Mouse (Mus musculus) neural tube, embryonic 11.5 days (tissue): ENCODE results near the gene Duox1. TPM values are rescaled to one million over a fixed set of nuclear protein-coding genes. Genes with fewer than 3 reads are reported as not detected.

Experiments used
- ATAC-seq: fragments of 200-750 bp; cut with Nextera tagmentation; 2 replicates; pipeline ENCODE4 v1.8.0; 2017; ENCODE audit warnings: moderate number of reproducible peaks, mild to moderate bottlenecking, moderate TSS enrichment, moderate library complexity; ENCODE audit not compliant: insufficient read depth, low FRiP score, low TSS enrichment
- DNase-seq: peaks from one replicate; pipeline ENCODE4 v3.0.0-alpha.2; 2015; ENCODE audit warnings: low spot score
- H3K27ac ChIP-seq: fragments of 300-500 bp; sonication (generic); 2 replicates; pipeline ENCODE4 v1.5.1; 2014; ENCODE audit warnings: low read depth, mild to moderate bottlenecking, low read length
- H3K27me3 ChIP-seq: fragments of 300-500 bp; sonication (generic); 2 replicates; pipeline ENCODE4 v1.6.1; 2014; ENCODE audit warnings: mild to moderate bottlenecking, low read length, mixed read lengths; ENCODE audit not compliant: control insufficient read depth, insufficient read depth
- H3K36me3 ChIP-seq: fragments of 300-500 bp; sonication (generic); 2 replicates; pipeline ENCODE4 v1.6.1; 2014; ENCODE audit warnings: mild to moderate bottlenecking, low read length, moderate library complexity, mixed read lengths; ENCODE audit not compliant: control insufficient read depth, insufficient read depth
- H3K4me1 ChIP-seq: fragments of 300-500 bp; sonication (generic); 2 replicates; pipeline ENCODE4 v1.6.1; 2014; ENCODE audit warnings: low read length, mixed read lengths; ENCODE audit not compliant: control insufficient read depth, insufficient read depth
- H3K4me2 ChIP-seq: fragments of 300-500 bp; sonication (generic); 2 replicates; pipeline ENCODE4 v1.6.1; 2014; ENCODE audit warnings: low read depth, mild to moderate bottlenecking, moderate library complexity
- H3K4me3 ChIP-seq: fragments of 300-500 bp; sonication (generic); 2 replicates; pipeline ENCODE4 v1.5.1; 2014; ENCODE audit warnings: low read depth, low read length
- H3K9ac ChIP-seq: fragments of 300-500 bp; sonication (generic); 2 replicates; pipeline ENCODE4 v1.6.1; 2014; ENCODE audit warnings: mild to moderate bottlenecking, low read length
- H3K9me3 ChIP-seq: fragments of 300-500 bp; sonication (generic); 2 replicates; pipeline ENCODE4 v1.6.1; 2016; ENCODE audit warnings: low read length; ENCODE audit not compliant: control insufficient read depth
- WGBS: fragments of 180-500 bp; shearing (Covaris S2); extraction: QIAGEN DNeasy Blood & Tissue Kit; methylation state at CpG from one replicate; pipeline ENCODE4 v1.1.7; 2014; 5-methylcytosine and 5-hydroxymethylcytosine counted together
- polyA plus RNA-seq: library from polyadenylated mRNA; unstranded; fragments of >200 nt; fragmentation: Nextera tagmentation; extraction: Ambion mirVana; gene quantifications from 2 replicates; pipeline ENCODE4 v1.2.1, GENCODE M21; 2014

The Duox1 gene
- polyA plus RNA-seq, 1 experiment from 2014 or later = 0.11 TPM

GRCm38 (mm10) chr2:122348531-122349131 lies 33.2 kb downstream of the Duox1 start:
- DNase-seq (peak; percentile 93), ATAC-seq (peak; percentile 84)
- Histone ChIP-seq H3K4me1 (peaks cover 31% of the 10 kb centered on the region), H3K9me3 (no peaks in the 10 kb centered on the region), H3K27me3 (no peaks in the 10 kb centered on the region), H3K4me2 (peak overlapping the region; percentile 60), H3K36me3 (no peaks in the 10 kb centered on the region), H3K27ac (peak overlapping the region; percentile 96), H3K9ac (peak overlapping the region; percentile 91), H3K4me3 (peak overlapping the region; percentile 43)
- under 1% methylated on average over 59 of the region's 63 CpGs for WGBS

- 10% methylated on average over 14 of the region's 14 CpGs for WGBS
- Histone ChIP-seq H3K4me3 (peak overlapping the region; percentile 43), H3K9ac (peak overlapping the region; percentile 91), H3K4me1 (peaks cover 35% of the 10 kb centered on the region), H3K27ac (peak overlapping the region; percentile 96), H3K36me3 (no peaks in the 10 kb centered on the region), H3K9me3 (no peaks in the 10 kb centered on the region), H3K4me2 (peak overlapping the region; percentile 60), H3K27me3 (no peaks in the 10 kb centered on the region)
- DNase-seq (no peak), ATAC-seq (peak; percentile 49)
Observed at GRCm38 (mm10) chr2:122349136-122349785, 33.8 kb downstream of the Duox1 start.

GRCm38 (mm10) chr2:122351156-122351930 lies 35.9 kb downstream of the Duox1 start:
- no peaks in the 10 kb centered on the region; the same call in 1 of the 2 replicates for H3K36me3 ChIP-seq
- no peak overlapping the region for H3K4me2 ChIP-seq
- H3K4me1 ChIP-seq = peaks cover 35% of the 10 kb centered on the region
- peak overlapping the region; percentile 70; the same call in 1 of the 2 replicates for H3K27ac ChIP-seq
- no peaks in the 10 kb centered on the region for H3K27me3 ChIP-seq
- no peak overlapping the region for H3K9ac ChIP-seq
- H3K4me3 ChIP-seq = no peak overlapping the region
- ATAC-seq = no peak
- no peak for DNase-seq
- WGBS = 79% methylated on average over 5 of the region's 5 CpGs
- H3K9me3 ChIP-seq = no peaks in the 10 kb centered on the region

- Histone ChIP-seq H3K4me2 (no peak overlapping the region), H3K36me3 (no peaks in the 10 kb centered on the region; the same call in 1 of the 2 replicates), H3K9me3 (no peaks in the 10 kb centered on the region), H3K27ac (peak overlapping the region; percentile 73), H3K4me3 (no peak overlapping the region), H3K9ac (no peak overlapping the region), H3K4me1 (peaks cover 35% of the 10 kb centered on the region), H3K27me3 (no peaks in the 10 kb centered on the region)
- WGBS = 43% methylated on average over 4 of the region's 4 CpGs
- peak; percentile 53 for DNase-seq
- ATAC-seq = no peak
Observed at GRCm38 (mm10) chr2:122351931-122352329, 36.5 kb downstream of the Duox1 start.

- no peak overlapping the region; the same call in 1 of the 2 replicates for H3K9ac ChIP-seq
- H3K9me3 ChIP-seq = no peaks in the 10 kb centered on the region
- no peaks in the 10 kb centered on the region; the same call in 1 of the 2 replicates for H3K36me3 ChIP-seq
- no peaks in the 10 kb centered on the region for H3K27me3 ChIP-seq
- DNase-seq (no peak), ATAC-seq (no peak)
- peaks cover 33% of the 10 kb centered on the region for H3K4me1 ChIP-seq
- no peak overlapping the region for H3K27ac ChIP-seq
- WGBS = 80% methylated on average over 6 of the region's 6 CpGs
- no peak overlapping the region for H3K4me2 ChIP-seq
- no peak overlapping the region for H3K4me3 ChIP-seq
Observed at GRCm38 (mm10) chr2:122352992-122353391, 37.5 kb downstream of the Duox1 start.

GRCm38 (mm10) chr2:122353765-122354164 lies 38.3 kb downstream of the Duox1 start:
- 89% methylated on average over 8 of the region's 8 CpGs for WGBS
- no peak for ATAC-seq
- Histone ChIP-seq H3K36me3 (no peaks in the 10 kb centered on the region; the same call in 1 of the 2 replicates), H3K9me3 (no peaks in the 10 kb centered on the region), H3K9ac (no peak overlapping the region), H3K4me1 (peaks cover 30% of the 10 kb centered on the region), H3K27me3 (no peaks in the 10 kb centered on the region), H3K4me3 (no peak overlapping the region), H3K27ac (peak overlapping the region; percentile 34; the same call in 1 of the 2 replicates), H3K4me2 (no peak overlapping the region)
- DNase-seq = no peak

GRCm38 (mm10) chr2:122354191-122354929 lies 38.9 kb downstream of the Duox1 start:
- no peaks in the 10 kb centered on the region for H3K27me3 ChIP-seq
- ATAC-seq = no peak
- no peaks in the 10 kb centered on the region; the same call in 1 of the 2 replicates for H3K36me3 ChIP-seq
- peaks cover 26% of the 10 kb centered on the region for H3K4me1 ChIP-seq
- H3K9me3 ChIP-seq = no peaks in the 10 kb centered on the region
- no peak overlapping the region for H3K4me3 ChIP-seq
- peak overlapping the region; percentile 18; the same call in 1 of the 2 replicates for H3K9ac ChIP-seq
- H3K27ac ChIP-seq = peak overlapping the region; percentile 34; the same call in 1 of the 2 replicates
- H3K4me2 ChIP-seq = no peak overlapping the region
- WGBS = 70% methylated on average over 12 of the region's 12 CpGs
- no peak for DNase-seq

GRCm38 (mm10) chr2:122355389-122355788 lies 39.9 kb downstream of the Duox1 start:
- H3K36me3 ChIP-seq = no peaks in the 10 kb centered on the region; the same call in 1 of the 2 replicates

More at GRCm38 (mm10) chr2:122355389-122355788, 39.9 kb downstream of the Duox1 start:
- H3K4me1 ChIP-seq = peaks cover 21% of the 10 kb centered on the region
- ATAC-seq = no peak
- no peak overlapping the region for H3K4me3 ChIP-seq
- 84% methylated on average over 5 of the region's 5 CpGs for WGBS
- no peaks in the 10 kb centered on the region for H3K27me3 ChIP-seq
- no peak overlapping the region for H3K27ac ChIP-seq
- DNase-seq = no peak
- no peak overlapping the region for H3K9ac ChIP-seq
- H3K4me2 ChIP-seq = no peak overlapping the region
- H3K9me3 ChIP-seq = no peaks in the 10 kb centered on the region
